25 mouse cellular contexts compared by ENCODE assay signal in genomic region chr13:73269251-73269650, GRCm38 (mm10). TPM values are rescaled to one million over a fixed set of nuclear protein-coding genes. Genes with fewer than 3 reads are reported as not detected.
DNase-seq lines count a peak whose midpoint lies in the region; ATAC-seq lines count a peak whose summit lies in the region.
"Had no signal": no experiment of that assay in that cellular context is flagged by ENCODE, and none has a peak within 500 bp of the region (broad histone marks: within the 10 kb centered on the region; RNA-seq: fewer than 3 reads in every experiment).

No protein-coding gene starts in this region.

- H3K9me3 ChIP-seq in heart, embryonic 14.5 days (ENCODE audit: control insufficient read depth, low read length) = no peaks in the 10 kb centered on the region
- H3K9me3 ChIP-seq in lung, embryonic 15.5 days = no peaks in the 10 kb centered on the region
- H3K9me3 ChIP-seq in limb, embryonic 13.5 days = no peaks in the 10 kb centered on the region
- H3K9me3 ChIP-seq: forebrain, embryonic 15.5 days; hindbrain, embryonic 13.5 days; liver, embryonic 13.5 days; midbrain, embryonic 10.5 days; neural tube, embryonic 15.5 days had no signal

- no peak for ATAC-seq in heart, embryonic 14.5 days (ENCODE audit: insufficient number of reproducible peaks, insufficient read depth, low FRiP score, low read depth)
- no peak for ATAC-seq in lung, embryonic 15.5 days (ENCODE audit: borderline replicate concordance, extremely low read depth, low FRiP score, low TSS enrichment)
- ATAC-seq in limb, embryonic 13.5 days (ENCODE audit: low FRiP score, low read depth) = no peak
- ATAC-seq: forebrain, embryonic 15.5 days had no signal

- H3K4me2 ChIP-seq in heart, embryonic 14.5 days (ENCODE audit: low read length) = peak overlapping the region; percentile 51
- H3K4me2 ChIP-seq in lung, embryonic 15.5 days = peak overlapping the region; percentile 24; the same call in 1 of the 2 replicates
- no peak overlapping the region for H3K4me2 ChIP-seq in limb, embryonic 13.5 days (replicated peaks)
- H3K4me2 ChIP-seq: forebrain, embryonic 15.5 days; liver, embryonic 13.5 days; neural tube, embryonic 15.5 days had no signal

- peak overlapping the region; percentile 72 for H3K9ac ChIP-seq in heart, embryonic 14.5 days (ENCODE audit: low read length)
- no peak overlapping the region for H3K9ac ChIP-seq in lung, embryonic 15.5 days
- no peak overlapping the region for H3K9ac ChIP-seq in limb, embryonic 13.5 days
- H3K9ac ChIP-seq: forebrain, embryonic 15.5 days; hindbrain, embryonic 13.5 days; liver, embryonic 13.5 days; neural tube, embryonic 15.5 days had no signal

- peak overlapping the region; percentile 14 to 82 for H3K27ac ChIP-seq in heart, embryonic 14.5 days (replicated peaks in 1 of 2; ENCODE audit: control insufficient read depth in 1 of 2, insufficient read depth in 1 of 2, low read depth in 2 of 2, low read length in 2 of 2)
- no peak overlapping the region for H3K27ac ChIP-seq in lung, embryonic 15.5 days
- no peak overlapping the region for H3K27ac ChIP-seq in limb, embryonic 13.5 days
- H3K27ac ChIP-seq: forebrain, embryonic 15.5 days; hindbrain, embryonic 13.5 days; layer of hippocampus, adult 2 months; liver, embryonic 13.5 days; macrophage; midbrain, embryonic 10.5 days; neural tube, embryonic 15.5 days had no signal

- intact Hi-C loops in left cerebral cortex, postnatal 25 days (cut with DNase I) = loop anchor here (5.0 to 10.0 kb wide), 2 partner anchors 632 to 974 kb away; no protein-coding TSS in a partner anchor

- no peak overlapping the region for H3K4me3 ChIP-seq in heart, embryonic 14.5 days (ENCODE audit: control insufficient read depth in 1 of 2, insufficient read depth in 1 of 2, low read depth in 1 of 2, low read length in 2 of 2)
- H3K4me3 ChIP-seq in lung, embryonic 15.5 days = no peak overlapping the region
- 0 out of 2 replicates have a peak overlapping the region, but pooled peaks have one; percentile 5 for H3K4me3 ChIP-seq in limb, embryonic 13.5 days
- H3K4me3 ChIP-seq: forebrain, embryonic 15.5 days; hindbrain, embryonic 13.5 days; layer of hippocampus, adult 2 months; liver, embryonic 13.5 days; neural tube, embryonic 15.5 days had no signal

- peak; percentile 17 for DNase-seq in embryo, embryonic 10.5 days (ENCODE audit: low spot score)
- DNase-seq in embryo, embryonic 10 days (ENCODE audit: low spot score) = no peak
- no peak for DNase-seq in heart, postnatal 4 days
- no peak for DNase-seq in lung, postnatal 4 days
- no peak for DNase-seq in left cerebral cortex, postnatal 25 days (ENCODE audit: low spot score in 2 of 2)
- DNase-seq: adrenal gland, postnatal 14 days; cerebellum, adult 2 months; cerebellum, postnatal 25 days; gastrocnemius, postnatal 10 days; kidney, adult 8-10 months; kidney, postnatal 25 days; liver, embryonic 13.5 days; lung, adult 2 months had no signal

- peaks cover 44% of the 10 kb centered on the region for H3K36me3 ChIP-seq in heart, embryonic 14.5 days (ENCODE audit: control insufficient read depth, insufficient read depth, low read length)
- no peaks in the 10 kb centered on the region for H3K36me3 ChIP-seq in lung, embryonic 15.5 days
- H3K36me3 ChIP-seq in limb, embryonic 13.5 days = no peaks in the 10 kb centered on the region
- H3K36me3 ChIP-seq: forebrain, embryonic 15.5 days; hindbrain, embryonic 13.5 days; liver, embryonic 13.5 days; midbrain, embryonic 10.5 days; neural tube, embryonic 15.5 days had no signal

- H3K4me1 ChIP-seq in heart, embryonic 14.5 days (ENCODE audit: control insufficient read depth in 2 of 2, insufficient read depth in 2 of 2, low read length in 2 of 2) = peaks cover 47 to 85% of the 10 kb centered on the region in 2 experiments
- peaks cover 22% of the 10 kb centered on the region for H3K4me1 ChIP-seq in lung, embryonic 15.5 days
- H3K4me1 ChIP-seq in limb, embryonic 13.5 days = peaks cover 26% of the 10 kb centered on the region

- 27% methylated on average over 15 of the region's 15 CpGs for WGBS in heart, embryonic 14.5 days
- 7% methylated on average over 15 of the region's 15 CpGs for WGBS in lung, embryonic 15.5 days
- WGBS in limb, embryonic 13.5 days = 4% methylated on average over 15 of the region's 15 CpGs

- H3K27me3 ChIP-seq in heart, embryonic 14.5 days (ENCODE audit: control insufficient read depth, insufficient read depth, low read length) = peaks cover 93% of the 10 kb centered on the region
- H3K27me3 ChIP-seq in lung, embryonic 15.5 days = peaks cover 99% of the 10 kb centered on the region
- H3K27me3 ChIP-seq in limb, embryonic 13.5 days = peaks cover 100% of the 10 kb centered on the region

RNA-seq across cellular contexts. Expression of gene Irx4, which starts 9.0 kb away (rescaled TPM):
- 43.3 and 47.3 TPM in 2 replicates for polyA plus RNA-seq in heart, embryonic 14.5 days (2014; fragmentation: Nextera tagmentation; extraction: Ambion mirVana)
- 10 to 100 TPM; 53.3 to 64.3 TPM for total RNA-seq in heart, postnatal 4 days (2021)
- polyA plus RNA-seq in lung, embryonic 15.5 days (2015; fragmentation: Nextera tagmentation; extraction: Ambion mirVana) = 0.15 and 0.65 TPM in 2 replicates
- 7.0 and 7.6 TPM in 2 replicates for polyA plus RNA-seq in limb, embryonic 13.5 days (2015; fragmentation: Nextera tagmentation; extraction: Ambion mirVana)
- total RNA-seq in left cerebral cortex, postnatal 25 days (2021) = not detected
- total RNA-seq: adrenal gland, postnatal 14 days; gastrocnemius, postnatal 10 days; layer of hippocampus, adult 2 months; layer of hippocampus, postnatal 25 days had no signal
- polyA plus RNA-seq: lung, adult 2 months; macrophage; testis, adult 2 months; urinary bladder, adult 2 months had no signal

RNA-seq across cellular contexts. Expression of gene Mrpl36, which starts 59.1 kb away (rescaled TPM):
- polyA plus RNA-seq in heart, embryonic 14.5 days (2014; fragmentation: Nextera tagmentation; extraction: Ambion mirVana) = 173 and 176 TPM in 2 replicates
- total RNA-seq in heart, postnatal 4 days (2021) = 10 to 100 TPM; 41.6 to 43.9 TPM
- polyA plus RNA-seq in lung, embryonic 15.5 days (2015; fragmentation: Nextera tagmentation; extraction: Ambion mirVana) = 130 and 131 TPM in 2 replicates
- 119 and 124 TPM in 2 replicates for polyA plus RNA-seq in limb, embryonic 13.5 days (2015; fragmentation: Nextera tagmentation; extraction: Ambion mirVana)
- total RNA-seq in left cerebral cortex, postnatal 25 days (2021) = 10 to 100 TPM; 38.6 to 40.3 TPM

RNA-seq across cellular contexts. Expression of gene Ndufs6, which starts 59.1 kb away (rescaled TPM):
- polyA plus RNA-seq in heart, embryonic 14.5 days (2014; fragmentation: Nextera tagmentation; extraction: Ambion mirVana) = 792 and 837 TPM in 2 replicates
- total RNA-seq in heart, postnatal 4 days (2021) = 100 to 1,000 TPM; 659 to 710 TPM
- polyA plus RNA-seq in lung, embryonic 15.5 days (2015; fragmentation: Nextera tagmentation; extraction: Ambion mirVana) = 376 and 415 TPM in 2 replicates
- polyA plus RNA-seq in limb, embryonic 13.5 days (2015; fragmentation: Nextera tagmentation; extraction: Ambion mirVana) = 367 and 396 TPM in 2 replicates
- 100 to 1,000 TPM; 182 to 189 TPM for total RNA-seq in left cerebral cortex, postnatal 25 days (2021)

Comparison
In these comparisons a context has a peak if more than half of its experiments do, and no peak if none do; other contexts are left out.
1. H3K27ac ChIP-seq: peak in heart, embryonic 14.5 days (2 of 2); none in lung, embryonic 15.5 days (single experiment) and limb, embryonic 13.5 days (single experiment).